Mouse (Mus musculus): ENCODE measurements around the gene Mgarp.

Mgarp gene

DNA sequence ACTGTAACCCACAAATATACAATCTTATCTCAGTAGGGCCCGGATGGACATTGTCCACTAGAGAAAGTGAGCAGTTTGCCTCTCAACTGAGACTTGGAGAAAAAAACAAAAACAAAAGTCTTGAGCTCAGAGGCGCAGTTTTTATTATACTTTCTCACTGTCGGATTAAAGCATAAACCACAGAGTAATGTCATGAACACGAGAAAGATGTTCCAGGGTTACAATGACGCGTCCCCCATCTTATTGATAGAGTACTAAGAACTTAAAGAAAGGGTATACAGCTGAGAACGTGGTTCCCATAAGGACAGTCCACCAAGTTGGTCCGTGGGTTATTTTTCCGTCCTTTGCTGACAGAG lies 57.2 kb downstream of the Mgarp start:
- DNase-seq, result no peak
